Mouse (Mus musculus) lung, postnatal 0 days (tissue): Measurements from ENCODE around the gene Kcnk1. TPM values are rescaled to one million over a fixed set of nuclear protein-coding genes. Genes with fewer than 3 reads are reported as not detected.

Source experiments
- ATAC-seq: fragments of 200-750 bp; cut with Nextera tagmentation; 2 replicates; pipeline ENCODE4 v1.8.0; 2017; ENCODE audit warnings: moderate library complexity
- DNase-seq: peaks from one replicate; pipeline ENCODE4 v3.0.0-alpha.2; 2016; ENCODE audit warnings: low spot score
- H3K27ac ChIP-seq: fragments of 300-500 bp; sonication (generic); 2 replicates; pipeline ENCODE4 v1.5.1; 2014; ENCODE audit warnings: antibody characterized with exemption, mild to moderate bottlenecking, low read length, mixed read lengths
- H3K27me3 ChIP-seq: fragments of 300-500 bp; sonication (generic); replicated peaks from 2 replicates; pipeline ENCODE4 v1.6.1; 2014; ENCODE audit warnings: low read length, mixed read lengths; ENCODE audit not compliant: insufficient read depth
- H3K36me3 ChIP-seq: fragments of 300-500 bp; sonication (generic); 2 replicates; pipeline ENCODE4 v1.6.1; 2014; ENCODE audit warnings: low read length, mixed read lengths; ENCODE audit not compliant: insufficient read depth
- H3K4me1 ChIP-seq: fragments of 300-500 bp; sonication (generic); 2 replicates; pipeline ENCODE4 v1.6.1; 2014; ENCODE audit warnings: antibody characterized with exemption, low read depth, low read length, mixed read lengths; ENCODE audit not compliant: insufficient read depth
- H3K4me2 ChIP-seq: fragments of 300-500 bp; sonication (generic); replicated peaks from 2 replicates; pipeline ENCODE4 v1.6.1; 2014; ENCODE audit warnings: low read depth, mild to moderate bottlenecking, low read length, moderate library complexity, mixed read lengths
- H3K4me3 ChIP-seq: fragments of 300-500 bp; sonication (generic); 2 replicates; pipeline ENCODE4 v1.5.1; 2014; ENCODE audit warnings: low read depth, low read length
- H3K9ac ChIP-seq: fragments of 300-500 bp; sonication (generic); replicated peaks from 2 replicates; pipeline ENCODE4 v1.6.1; 2014; ENCODE audit warnings: low read depth, mild to moderate bottlenecking
- H3K9me3 ChIP-seq: fragments of 300-500 bp; sonication (generic); 2 replicates; pipeline ENCODE4 v1.6.1; 2016; ENCODE audit warnings: low read length, mixed read lengths
- CTCF ChIP-seq: IDR thresholded peaks from 2 replicates; pipeline ENCODE4 v1.5.1; 2016; ENCODE audit warnings: antibody characterized with exemption, mild to moderate bottlenecking
- EP300 ChIP-seq: IDR thresholded peaks from 2 replicates; pipeline ENCODE4 v1.6.1; 2016; ENCODE audit warnings: antibody characterized with exemption, mild to moderate bottlenecking, control low read depth
- WGBS: fragments of 180-500 bp; shearing (Covaris S2); extraction: QIAGEN DNeasy Blood & Tissue Kit; methylation state at CpG from one replicate; pipeline ENCODE4 v1.1.7; 2014; 5-methylcytosine and 5-hydroxymethylcytosine counted together
- polyA plus RNA-seq: library from polyadenylated mRNA; unstranded; fragments of >200 nt; fragmentation: Nextera tagmentation; extraction: Ambion mirVana; gene quantifications from 2 replicates; pipeline ENCODE4 v1.2.1, GENCODE M21; 2015

Gene Kcnk1
- polyA plus RNA-seq, 1 experiment from 2014 or later: 63.6 TPM

DNA sequence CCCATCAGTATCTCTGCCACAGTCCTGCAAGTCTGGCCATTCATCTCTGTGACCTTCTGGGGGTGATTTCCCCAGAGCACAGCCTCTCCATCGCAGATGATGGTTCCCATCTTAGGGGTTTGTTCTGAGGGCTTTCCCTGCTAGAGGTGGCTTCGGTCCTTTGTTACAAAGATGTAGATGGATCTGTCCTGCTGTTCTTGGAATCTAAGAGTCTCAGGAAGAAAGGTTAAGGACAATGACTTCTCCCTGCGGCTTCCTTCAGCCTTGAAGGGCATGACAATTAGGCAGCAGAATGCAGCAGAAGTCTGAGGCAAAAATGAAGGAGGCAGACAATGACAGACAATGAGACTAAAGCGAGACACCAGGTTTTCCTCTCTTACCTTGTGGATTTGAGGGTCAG lies 63.9 kb downstream of the Kcnk1 start:
- Histone ChIP-seq H3K4me2 (no peak overlapping the region), H3K27me3 (no peaks in the 10 kb centered on the region), H3K9me3 (no peaks in the 10 kb centered on the region), H3K27ac (no peak overlapping the region), H3K4me3 (no peak overlapping the region), H3K36me3 (no peaks in the 10 kb centered on the region), H3K4me1 (no peaks in the 10 kb centered on the region), H3K9ac (no peak overlapping the region)
- WGBS: 79% methylated on average over 4 of the region's 4 CpGs
- no peak for DNase-seq
- ATAC-seq: no peak
- no peak for TF ChIP-seq CTCF
- TF ChIP-seq EP300: no peak

DNA sequence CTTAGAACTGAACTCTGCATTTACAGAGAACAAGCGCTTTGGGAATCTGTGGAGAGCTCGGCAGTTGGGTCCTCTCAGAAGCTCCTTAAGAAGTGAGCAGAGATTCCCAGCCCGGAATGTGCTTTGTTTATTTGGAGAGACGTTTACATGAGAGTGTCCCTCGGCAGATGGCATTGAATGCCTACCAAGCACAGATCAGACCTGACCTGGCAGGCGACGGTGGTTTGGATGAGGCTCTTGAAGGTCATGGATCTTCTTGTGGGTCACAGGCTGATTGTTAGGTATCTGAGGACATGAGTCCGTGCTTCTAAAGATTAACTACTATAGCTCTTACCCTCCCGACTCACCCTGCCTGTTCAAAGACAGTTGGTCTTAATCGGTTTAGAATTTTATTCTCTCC lies 67.9 kb downstream of the Kcnk1 start:
- TF ChIP-seq EP300: no peak
- no peak for TF ChIP-seq CTCF
- Histone ChIP-seq H3K36me3 (no peaks in the 10 kb centered on the region), H3K27me3 (no peaks in the 10 kb centered on the region), H3K4me3 (no peak overlapping the region), H3K9me3 (no peaks in the 10 kb centered on the region), H3K27ac (no peak overlapping the region), H3K9ac (no peak overlapping the region), H3K4me2 (no peak overlapping the region), H3K4me1 (no peaks in the 10 kb centered on the region)
- no peak for ATAC-seq
- WGBS: 45% methylated on average over 10 of the region's 10 CpGs
- no peak for DNase-seq

DNA sequence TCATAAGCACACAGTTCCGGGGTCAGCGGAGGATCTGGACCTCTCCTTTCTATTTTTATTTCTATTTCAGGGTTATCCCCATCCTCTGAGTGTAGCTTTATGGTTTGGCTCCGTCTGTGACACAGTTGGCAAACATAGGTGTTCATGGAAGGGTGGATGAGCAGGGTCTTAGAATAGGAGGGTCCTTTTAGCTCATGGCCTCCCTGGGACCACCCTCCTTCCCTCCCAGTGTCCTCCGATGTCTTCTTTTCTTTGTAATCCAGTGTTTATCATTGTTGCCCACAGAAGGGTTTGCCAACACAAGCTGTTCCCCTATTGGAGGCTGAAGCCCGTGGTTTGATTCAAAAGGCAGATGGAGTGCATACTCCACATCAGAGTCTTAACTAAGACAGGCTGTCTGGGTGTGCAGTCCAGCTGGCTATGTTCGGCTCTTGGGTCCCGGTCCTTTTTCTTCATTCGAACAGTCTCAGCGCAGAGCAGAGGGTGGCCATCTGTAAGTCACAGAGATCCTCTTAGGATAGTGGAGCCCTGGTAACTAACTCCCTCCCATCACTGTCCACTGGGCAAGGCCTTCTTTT lies 69.0 kb downstream of the Kcnk1 start:
- peak; percentile 80 for ATAC-seq
- 69% methylated on average over 9 of the region's 9 CpGs for WGBS
- Histone ChIP-seq H3K36me3 (no peaks in the 10 kb centered on the region), H3K27me3 (no peaks in the 10 kb centered on the region), H3K9ac (no peak overlapping the region), H3K4me2 (no peak overlapping the region), H3K27ac (no peak overlapping the region), H3K9me3 (no peaks in the 10 kb centered on the region), H3K4me3 (no peak overlapping the region), H3K4me1 (no peaks in the 10 kb centered on the region)
- TF ChIP-seq EP300: no peak
- TF ChIP-seq CTCF: no peak
- DNase-seq: peak; percentile 60

DNA sequence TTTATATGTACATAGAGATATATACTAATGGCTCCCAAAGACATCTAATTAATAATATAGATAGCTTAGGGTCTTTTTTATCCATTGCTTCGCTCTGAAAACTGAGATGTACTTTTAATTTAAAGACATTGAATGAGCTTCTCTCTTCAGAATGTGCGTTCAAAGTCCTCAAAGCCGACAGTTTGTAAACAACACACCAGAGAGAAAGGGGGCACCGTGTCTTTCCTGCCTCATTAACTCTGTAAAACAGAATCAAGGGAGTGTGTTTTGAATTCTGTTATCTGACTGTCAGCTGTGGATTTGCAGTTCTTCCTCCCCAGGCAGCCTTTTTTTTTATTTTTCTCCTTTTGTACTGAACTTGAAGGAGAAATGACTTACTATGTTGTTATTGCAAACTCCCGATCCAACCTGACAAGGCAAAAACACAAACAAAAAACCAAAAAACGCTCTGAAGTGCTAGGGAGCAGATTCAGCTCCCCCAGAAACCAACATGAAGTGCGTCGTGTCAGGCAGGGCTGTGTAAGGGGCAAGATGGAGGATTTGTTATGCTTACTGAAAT lies 69.7 kb downstream of the Kcnk1 start:
- WGBS: 44% methylated on average over 8 of the region's 8 CpGs
- no peak for ATAC-seq
- Histone ChIP-seq H3K27me3 (no peaks in the 10 kb centered on the region), H3K4me2 (no peak overlapping the region), H3K36me3 (no peaks in the 10 kb centered on the region), H3K4me3 (no peak overlapping the region), H3K27ac (no peak overlapping the region), H3K9me3 (no peaks in the 10 kb centered on the region), H3K4me1 (no peaks in the 10 kb centered on the region), H3K9ac (no peak overlapping the region)
- TF ChIP-seq EP300: no peak
- no peak for TF ChIP-seq CTCF
- no peak for DNase-seq

DNA sequence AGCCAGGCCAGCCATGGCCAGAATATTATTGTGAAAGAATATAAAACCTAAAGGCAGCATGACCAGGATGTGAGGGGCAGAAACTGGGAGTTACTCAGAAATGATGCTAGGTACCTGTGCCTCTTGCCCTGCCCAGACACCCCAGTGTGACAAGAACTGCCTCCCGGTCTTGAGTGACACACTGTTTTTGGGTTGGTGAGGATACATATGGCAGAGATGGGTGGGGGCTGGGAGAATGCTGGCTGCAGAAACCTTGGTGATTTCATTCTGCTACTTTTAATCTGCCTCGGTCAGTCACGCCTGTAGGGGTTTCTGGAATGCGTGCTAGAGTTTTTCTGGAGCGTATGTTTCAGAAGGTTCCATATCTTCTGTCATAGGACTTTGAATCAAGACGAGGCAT lies 72.3 kb downstream of the Kcnk1 start:
- H3K9ac ChIP-seq: no peak overlapping the region
- 70% methylated on average over 6 of the region's 6 CpGs for WGBS
- no peak overlapping the region for H3K4me3 ChIP-seq
- no peak overlapping the region for H3K4me2 ChIP-seq
- TF ChIP-seq EP300 (no peak), CTCF (no peak)
- no peaks in the 10 kb centered on the region for H3K9me3 ChIP-seq
- no peaks in the 10 kb centered on the region for H3K27me3 ChIP-seq
- no peak overlapping the region for H3K27ac ChIP-seq
- H3K36me3 ChIP-seq: no peaks in the 10 kb centered on the region
- ATAC-seq (no peak), DNase-seq (no peak)
- no peaks in the 10 kb centered on the region for H3K4me1 ChIP-seq

DNA sequence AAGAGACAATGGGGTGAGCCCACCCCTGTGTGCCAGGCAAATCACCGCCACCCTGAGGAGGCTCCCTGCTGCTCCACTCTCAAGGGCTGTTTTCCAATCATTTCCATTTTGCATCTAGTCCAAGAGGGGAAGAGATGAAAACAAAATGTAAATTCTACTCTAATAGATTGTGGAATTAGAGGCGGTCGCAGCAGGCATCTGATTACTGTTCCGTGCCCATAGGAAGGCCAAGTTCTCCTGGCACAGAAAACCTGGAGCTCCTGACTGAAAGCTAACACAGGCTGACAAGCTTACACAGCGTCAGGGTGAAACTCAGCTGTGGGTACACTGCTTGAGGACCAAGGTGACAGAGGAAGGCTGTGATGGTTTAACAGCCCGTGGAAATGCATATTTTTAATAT lies 73.2 kb downstream of the Kcnk1 start:
- Histone ChIP-seq H3K9me3 (no peaks in the 10 kb centered on the region), H3K4me3 (no peak overlapping the region), H3K36me3 (no peaks in the 10 kb centered on the region), H3K4me1 (no peaks in the 10 kb centered on the region), H3K4me2 (no peak overlapping the region), H3K27ac (no peak overlapping the region), H3K9ac (no peak overlapping the region), H3K27me3 (no peaks in the 10 kb centered on the region)
- ATAC-seq (no peak), DNase-seq (no peak)
- TF ChIP-seq CTCF (no peak), EP300 (no peak)
- 85% methylated on average over 6 of the region's 6 CpGs for WGBS

DNA sequence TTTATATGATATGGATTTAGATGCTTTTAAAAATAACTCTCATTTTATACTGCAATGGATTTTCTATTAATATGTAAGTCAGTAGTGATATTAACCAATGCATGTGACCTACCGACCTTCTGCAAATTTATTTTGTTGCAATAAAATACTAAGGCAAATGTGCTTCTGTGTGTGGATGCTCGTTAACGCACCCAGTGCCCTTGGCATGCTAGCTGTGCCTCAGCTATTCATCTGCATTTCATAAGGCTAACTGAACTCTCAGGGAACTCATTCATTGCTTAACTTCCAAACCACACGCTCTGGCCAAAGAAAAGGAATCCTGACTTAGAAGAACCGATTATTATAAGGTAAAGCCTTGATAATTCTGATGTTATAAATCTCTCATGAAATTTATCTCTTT lies 77.7 kb downstream of the Kcnk1 start:
- no peak overlapping the region for H3K9ac ChIP-seq
- H3K4me1 ChIP-seq: no peaks in the 10 kb centered on the region
- no peak for TF ChIP-seq CTCF
- TF ChIP-seq EP300: no peak
- ATAC-seq (no peak), DNase-seq (no peak)
- H3K27me3 ChIP-seq: no peaks in the 10 kb centered on the region
- H3K36me3 ChIP-seq: no peaks in the 10 kb centered on the region
- no peak overlapping the region for H3K4me3 ChIP-seq
- no peak overlapping the region for H3K27ac ChIP-seq
- no peaks in the 10 kb centered on the region for H3K9me3 ChIP-seq
- no peak overlapping the region for H3K4me2 ChIP-seq
- WGBS: 64% methylated on average over 5 of the region's 5 CpGs
